Mouse (Mus musculus) neural tube, embryonic 11.5 days (tissue): Measurements from ENCODE around the gene Olfr56. TPM values are rescaled to one million over a fixed set of nuclear protein-coding genes. Genes with fewer than 3 reads are reported as not detected.
"Not testable (repeated sequence)": the region's sequence is repeated elsewhere in the genome, so short reads cannot be mapped to it uniquely, and the experiment has no call there.

Experiments
- ATAC-seq: fragments of 200-750 bp; cut with Nextera tagmentation; 2 replicates; pipeline ENCODE4 v1.8.0; 2017; ENCODE audit warnings: moderate number of reproducible peaks, mild to moderate bottlenecking, moderate TSS enrichment, moderate library complexity; ENCODE audit not compliant: insufficient read depth, low FRiP score, low TSS enrichment
- DNase-seq: peaks from one replicate; pipeline ENCODE4 v3.0.0-alpha.2; 2015; ENCODE audit warnings: low spot score
- H3K27ac ChIP-seq: fragments of 300-500 bp; sonication (generic); 2 replicates; pipeline ENCODE4 v1.5.1; 2014; ENCODE audit warnings: low read depth, mild to moderate bottlenecking, low read length
- H3K27me3 ChIP-seq: fragments of 300-500 bp; sonication (generic); 2 replicates; pipeline ENCODE4 v1.6.1; 2014; ENCODE audit warnings: mild to moderate bottlenecking, low read length, mixed read lengths; ENCODE audit not compliant: control insufficient read depth, insufficient read depth
- H3K36me3 ChIP-seq: fragments of 300-500 bp; sonication (generic); 2 replicates; pipeline ENCODE4 v1.6.1; 2014; ENCODE audit warnings: mild to moderate bottlenecking, low read length, moderate library complexity, mixed read lengths; ENCODE audit not compliant: control insufficient read depth, insufficient read depth
- H3K4me1 ChIP-seq: fragments of 300-500 bp; sonication (generic); 2 replicates; pipeline ENCODE4 v1.6.1; 2014; ENCODE audit warnings: low read length, mixed read lengths; ENCODE audit not compliant: control insufficient read depth, insufficient read depth
- H3K4me2 ChIP-seq: fragments of 300-500 bp; sonication (generic); 2 replicates; pipeline ENCODE4 v1.6.1; 2014; ENCODE audit warnings: low read depth, mild to moderate bottlenecking, moderate library complexity
- H3K4me3 ChIP-seq: fragments of 300-500 bp; sonication (generic); 2 replicates; pipeline ENCODE4 v1.5.1; 2014; ENCODE audit warnings: low read depth, low read length
- H3K9ac ChIP-seq: fragments of 300-500 bp; sonication (generic); 2 replicates; pipeline ENCODE4 v1.6.1; 2014; ENCODE audit warnings: mild to moderate bottlenecking, low read length
- H3K9me3 ChIP-seq: fragments of 300-500 bp; sonication (generic); 2 replicates; pipeline ENCODE4 v1.6.1; 2016; ENCODE audit warnings: low read length; ENCODE audit not compliant: control insufficient read depth
- WGBS: fragments of 180-500 bp; shearing (Covaris S2); extraction: QIAGEN DNeasy Blood & Tissue Kit; methylation state at CpG from one replicate; pipeline ENCODE4 v1.1.7; 2014; 5-methylcytosine and 5-hydroxymethylcytosine counted together
- polyA plus RNA-seq: library from polyadenylated mRNA; unstranded; fragments of >200 nt; fragmentation: Nextera tagmentation; extraction: Ambion mirVana; gene quantifications from 2 replicates; pipeline ENCODE4 v1.2.1, GENCODE M21; 2014

The Olfr56 gene
- polyA plus RNA-seq, 1 experiment from 2014 or later: not detected

- not testable (repeated sequence) for H3K9me3 ChIP-seq, H3K4me3 ChIP-seq, H3K9ac ChIP-seq, H3K27ac ChIP-seq, H3K4me2 ChIP-seq, H3K27me3 ChIP-seq, H3K36me3 ChIP-seq, ATAC-seq, H3K4me1 ChIP-seq, DNase-seq
- no CpG with 5 or more reads among the region's 3 CpGs for WGBS
These were observed 4.2 kb downstream of the Olfr56 start for GRCm38 (mm10) chr11:48982848-48983247.

GRCm38 (mm10) chr11:48988219-48988618 lies 9.5 kb downstream of the Olfr56 start:
- not testable (repeated sequence) for H3K9me3 ChIP-seq, DNase-seq, H3K4me2 ChIP-seq, H3K27me3 ChIP-seq, H3K27ac ChIP-seq, H3K4me3 ChIP-seq, H3K9ac ChIP-seq, H3K36me3 ChIP-seq, ATAC-seq, H3K4me1 ChIP-seq
- 75% methylated on average over 2 of the region's 3 CpGs for WGBS

- ATAC-seq, H3K36me3 ChIP-seq, DNase-seq, H3K27me3 ChIP-seq, H3K9ac ChIP-seq, H3K4me2 ChIP-seq, H3K9me3 ChIP-seq, H3K4me1 ChIP-seq, H3K27ac ChIP-seq, H3K4me3 ChIP-seq: not testable (repeated sequence)
- 71% methylated on average over 2 of the region's 2 CpGs for WGBS
These were observed 11.3 kb downstream of the Olfr56 start for GRCm38 (mm10) chr11:48989981-48990380.

GRCm38 (mm10) chr11:48991740-48992520 lies 13.2 kb downstream of the Olfr56 start, which contains the start of gene Gm12185:
Gene Gm12185 (minus strand): TSS chr11:48992226.
- ATAC-seq, H3K27me3 ChIP-seq, H3K9me3 ChIP-seq, H3K27ac ChIP-seq, H3K4me2 ChIP-seq, H3K4me3 ChIP-seq, DNase-seq, H3K9ac ChIP-seq, H3K36me3 ChIP-seq, H3K4me1 ChIP-seq: not testable (repeated sequence)
- WGBS: 65% methylated on average over 4 of the region's 4 CpGs

GRCm38 (mm10) chr11:48993296-48993695 lies 14.6 kb downstream of the Olfr56 start:
- ATAC-seq, H3K27ac ChIP-seq, H3K4me3 ChIP-seq, H3K4me2 ChIP-seq, H3K9ac ChIP-seq, H3K27me3 ChIP-seq, H3K4me1 ChIP-seq, DNase-seq, H3K9me3 ChIP-seq, H3K36me3 ChIP-seq: not testable (repeated sequence)
- WGBS: 36% methylated on average over 10 of the region's 10 CpGs

GRCm38 (mm10) chr11:48994018-48994417 lies 15.3 kb downstream of the Olfr56 start, which contains the start of gene Tgtp1:
Gene Tgtp1 (minus strand): TSS chr11:48994172.
- H3K9ac ChIP-seq, H3K27ac ChIP-seq, H3K9me3 ChIP-seq, H3K4me3 ChIP-seq, DNase-seq, H3K4me2 ChIP-seq, ATAC-seq, H3K4me1 ChIP-seq, H3K27me3 ChIP-seq, H3K36me3 ChIP-seq: not testable (repeated sequence)
- 57% methylated on average over 2 of the region's 2 CpGs for WGBS

- H3K36me3 ChIP-seq, ATAC-seq, H3K9ac ChIP-seq, H3K9me3 ChIP-seq, H3K4me3 ChIP-seq, H3K27me3 ChIP-seq, DNase-seq, H3K4me1 ChIP-seq, H3K4me2 ChIP-seq, H3K27ac ChIP-seq: not testable (repeated sequence)
- 95% methylated on average over 1 of the region's 1 CpGs for WGBS
These were observed 21.7 kb downstream of the Olfr56 start for GRCm38 (mm10) chr11:49000411-49000810.

GRCm38 (mm10) chr11:49006317-49006716 lies 27.6 kb downstream of the Olfr56 start:
- H3K4me3 ChIP-seq, H3K27ac ChIP-seq, H3K36me3 ChIP-seq, H3K4me2 ChIP-seq, ATAC-seq, H3K9ac ChIP-seq, DNase-seq, H3K9me3 ChIP-seq, H3K4me1 ChIP-seq, H3K27me3 ChIP-seq: not testable (repeated sequence)
- WGBS: 89% methylated on average over 2 of the region's 2 CpGs

- H3K9ac ChIP-seq, H3K27ac ChIP-seq, H3K4me2 ChIP-seq, DNase-seq, H3K27me3 ChIP-seq, ATAC-seq, H3K4me3 ChIP-seq, H3K9me3 ChIP-seq, H3K4me1 ChIP-seq, H3K36me3 ChIP-seq: not testable (repeated sequence)
- no CpG with 5 or more reads among the region's 1 CpGs for WGBS
These were observed 28.1 kb downstream of the Olfr56 start for GRCm38 (mm10) chr11:49006785-49007184.
